Mouse (Mus musculus) G1E (cell line): Measurements from ENCODE around the gene Adgrf5. TPM values are rescaled to one million over a fixed set of nuclear protein-coding genes. Genes with fewer than 3 reads are reported as not detected.

Source experiments
- ATAC-seq: 2 replicates; pipeline ENCODE4 v1.8.0; 2016; ENCODE audit warnings: mild to moderate bottlenecking; ENCODE audit not compliant: insufficient number of reproducible peaks, poor library complexity, low FRiP score, severe bottlenecking; ENCODE audit errors: extremely low read depth
- DNase-seq: peaks from one replicate; pipeline ENCODE4 v3.0.0; 2012; ENCODE audit warnings: low spot score
- H3K27me3 ChIP-seq: 2 replicates; pipeline ENCODE4 v1.6.1; 2012; ENCODE audit warnings: mild to moderate bottlenecking, low read length, inconsistent platforms; ENCODE audit not compliant: insufficient read depth
- H3K36me3 ChIP-seq: replicated peaks from 2 replicates; pipeline ENCODE3; 2012; ENCODE audit warnings: mild to moderate bottlenecking, inconsistent platforms
- H3K4me1 ChIP-seq: 2 replicates; pipeline ENCODE4 v1.6.1; 2012; ENCODE audit warnings: low read depth, low read length, inconsistent platforms, mixed read lengths; ENCODE audit not compliant: insufficient read depth
- H3K4me3 ChIP-seq: 2 replicates; pipeline ENCODE4 v1.5.1; 2012; ENCODE audit warnings: low read depth, mild to moderate bottlenecking, inconsistent platforms, low read length, moderate library complexity, mixed read lengths
- H3K9me3 ChIP-seq: replicated peaks from 2 replicates; pipeline ENCODE4 v1.6.1; 2012; ENCODE audit warnings: inconsistent platforms
- CTCF ChIP-seq: IDR thresholded peaks from 2 replicates; pipeline ENCODE4 v1.5.1; 2012; ENCODE audit warnings: low read depth, low read length, inconsistent platforms, mixed read lengths
- GATA1 ChIP-seq: IDR thresholded peaks from 2 replicates; pipeline ENCODE4 v1.6.1; 2012; ENCODE audit warnings: borderline replicate concordance, low read length, inconsistent platforms, mixed read lengths
- GATA2 ChIP-seq: IDR thresholded peaks from 2 replicates; pipeline ENCODE4 v1.6.1; 2012; ENCODE audit warnings: low read depth, low read length, inconsistent platforms, borderline replicate concordance
- POLR2AphosphoS5 ChIP-seq: IDR thresholded peaks from 2 replicates; pipeline ENCODE4 v1.6.1; 2012; ENCODE audit warnings: low read depth, low read length, inconsistent platforms; ENCODE audit not compliant: insufficient replicate concordance
- TAL1 ChIP-seq: conservative IDR thresholded peaks from 2 replicates; pipeline ENCODE4 v1.6.1; 2012; ENCODE audit warnings: low read depth, low read length, inconsistent platforms, mixed read lengths
- polyA plus RNA-seq: library from polyadenylated mRNA; stranded (reverse); fragments of >175 nt; gene quantifications from 2 replicates; pipeline ENCODE4 v1.2.3, GENCODE M21; 2012
- total RNA-seq, 2 experiments: library from RNA; stranded (forward) in 1 of 2; stranded (reverse) in 1 of 2; fragments of 200-1000 nt in 1 of 2; fragments of >200 nt in 1 of 2; fragmentation: Nextera tagmentation in 1 of 2; gene quantifications; 2 replicates each; pipeline ENCODE4 v1.2.3; 2014 to 2017

The Adgrf5 gene
- total and polyA plus RNA-seq, 3 experiments, result 0.05 TPM; not detected in 2

- Histone ChIP-seq H3K4me1 (no peaks in the 10 kb centered on the region), H3K36me3 (no peaks in the 10 kb centered on the region), H3K9me3 (peaks cover 53% of the 10 kb centered on the region), H3K4me3 (no peak overlapping the region), H3K27me3 (no peaks in the 10 kb centered on the region)
- TF ChIP-seq CTCF, result no peak
- TF ChIP-seq GATA1, result no peak
- DNase-seq (no peak), ATAC-seq (no peak)
Observed at GRCm38 (mm10) chr17:43393669-43394068, 33.4 kb downstream of the Adgrf5 start.

GRCm38 (mm10) chr17:43395400-43396258 is 35.4 kb downstream of the Adgrf5 start:
- Histone ChIP-seq H3K4me1 (no peaks in the 10 kb centered on the region), H3K9me3 (peaks cover 55% of the 10 kb centered on the region), H3K36me3 (no peaks in the 10 kb centered on the region), H3K4me3 (no peak overlapping the region), H3K27me3 (no peaks in the 10 kb centered on the region)
- DNase-seq, result no peak
- TF ChIP-seq POLR2AphosphoS5 (no peak), GATA1 (no peak), TAL1 (no peak), GATA2 (no peak), CTCF (no peak)
- ATAC-seq, result no peak

GRCm38 (mm10) chr17:43398612-43399011 is 38.4 kb downstream of the Adgrf5 start:
- Histone ChIP-seq H3K9me3 (peaks cover 55% of the 10 kb centered on the region), H3K36me3 (no peaks in the 10 kb centered on the region), H3K27me3 (no peaks in the 10 kb centered on the region), H3K4me3 (no peak overlapping the region), H3K4me1 (no peaks in the 10 kb centered on the region)
- no peak for TF ChIP-seq CTCF
- no peak for TF ChIP-seq GATA2
- TF ChIP-seq TAL1, result no peak
- TF ChIP-seq POLR2AphosphoS5, result no peak
- TF ChIP-seq GATA1, result no peak
- ATAC-seq (no peak), DNase-seq (no peak)

- Histone ChIP-seq H3K36me3 (no peaks in the 10 kb centered on the region), H3K4me3 (no peak overlapping the region)
- DNase-seq, result no peak
Observed at GRCm38 (mm10) chr17:43399151-43399550, 38.9 kb downstream of the Adgrf5 start.

GRCm38 (mm10) chr17:43400483-43400882 is 40.2 kb downstream of the Adgrf5 start:
- ATAC-seq (no peak), DNase-seq (no peak)
- TF ChIP-seq CTCF (no peak), TAL1 (no peak), GATA2 (no peak)
- no peaks in the 10 kb centered on the region for H3K27me3 ChIP-seq
- peaks cover 60% of the 10 kb centered on the region for H3K9me3 ChIP-seq
- H3K4me1 ChIP-seq, result no peaks in the 10 kb centered on the region
- no peak overlapping the region for H3K4me3 ChIP-seq
- no peaks in the 10 kb centered on the region for H3K36me3 ChIP-seq

More at GRCm38 (mm10) chr17:43399151-43399550, 38.9 kb downstream of the Adgrf5 start:
- H3K4me1 ChIP-seq, result no peaks in the 10 kb centered on the region
- no peaks in the 10 kb centered on the region for H3K27me3 ChIP-seq
- ATAC-seq, result no peak
- TF ChIP-seq GATA1, result no peak
- no peak for TF ChIP-seq GATA2
- no peak for TF ChIP-seq POLR2AphosphoS5
- TF ChIP-seq CTCF, result no peak
- TF ChIP-seq TAL1, result no peak
- H3K9me3 ChIP-seq, result peaks cover 58% of the 10 kb centered on the region

GRCm38 (mm10) chr17:43403851-43404250 is 43.6 kb downstream of the Adgrf5 start:
- Histone ChIP-seq H3K4me3 (no peak overlapping the region), H3K27me3 (no peaks in the 10 kb centered on the region), H3K4me1 (no peaks in the 10 kb centered on the region), H3K9me3 (peaks cover 71% of the 10 kb centered on the region), H3K36me3 (no peaks in the 10 kb centered on the region)
- ATAC-seq (no peak), DNase-seq (no peak)
- TF ChIP-seq GATA1 (no peak), TAL1 (no peak), POLR2AphosphoS5 (no peak), CTCF (no peak), GATA2 (no peak)

- DNase-seq (no peak), ATAC-seq (no peak)
- no peak for TF ChIP-seq TAL1
- TF ChIP-seq CTCF, result no peak
- TF ChIP-seq GATA2, result no peak
- no peak for TF ChIP-seq POLR2AphosphoS5
- no peak for TF ChIP-seq GATA1
- H3K4me1 ChIP-seq, result no peaks in the 10 kb centered on the region
- H3K9me3 ChIP-seq, result peaks cover 69% of the 10 kb centered on the region
- H3K36me3 ChIP-seq, result no peaks in the 10 kb centered on the region
- H3K4me3 ChIP-seq, result no peak overlapping the region
- H3K27me3 ChIP-seq, result no peaks in the 10 kb centered on the region
Observed at GRCm38 (mm10) chr17:43404408-43404807, 44.2 kb downstream of the Adgrf5 start.
